Mouse (Mus musculus): ENCODE results near the gene Tmem242.

Gene Tmem242

DNA sequence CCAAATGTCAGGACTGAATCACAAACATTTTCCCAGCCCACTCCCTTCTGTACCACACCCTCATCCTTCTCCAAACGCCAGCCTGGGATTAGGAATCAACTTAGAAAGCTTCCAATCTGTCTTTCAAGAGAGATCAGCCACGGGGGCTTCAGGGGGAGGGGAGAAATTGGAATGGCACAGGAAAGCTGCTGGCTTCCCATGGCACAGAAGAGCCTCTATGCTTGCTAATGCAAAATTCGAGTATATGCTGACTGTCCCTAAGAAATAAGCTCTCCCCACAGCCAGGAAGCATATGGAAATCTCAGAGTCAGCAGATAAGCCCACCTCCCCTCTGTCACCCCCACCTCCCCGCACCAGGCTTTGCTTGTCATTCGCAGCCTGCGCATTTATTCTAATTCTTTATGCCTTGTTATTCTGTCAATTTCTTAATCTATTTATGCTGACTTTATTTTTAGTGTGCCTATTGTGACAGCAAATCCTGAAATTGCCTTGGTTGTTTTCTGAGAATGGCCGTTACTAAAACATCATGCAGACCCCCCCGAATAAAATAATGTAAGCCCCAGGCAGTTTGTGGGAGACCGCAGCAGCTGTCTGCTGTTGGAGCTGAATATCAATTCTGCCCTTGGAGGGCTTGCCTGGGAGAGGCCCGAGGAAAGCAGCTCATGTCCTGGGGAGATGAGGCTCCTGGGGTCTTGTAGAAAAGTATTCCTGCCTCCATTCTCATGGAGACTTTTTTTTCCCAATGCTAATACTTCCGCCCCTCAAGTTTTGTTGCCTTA lies 62.7 kb downstream of the Tmem242 start:
- no peak for DNase-seq (ENCODE audit: low spot score in 2 of 2)

DNA sequence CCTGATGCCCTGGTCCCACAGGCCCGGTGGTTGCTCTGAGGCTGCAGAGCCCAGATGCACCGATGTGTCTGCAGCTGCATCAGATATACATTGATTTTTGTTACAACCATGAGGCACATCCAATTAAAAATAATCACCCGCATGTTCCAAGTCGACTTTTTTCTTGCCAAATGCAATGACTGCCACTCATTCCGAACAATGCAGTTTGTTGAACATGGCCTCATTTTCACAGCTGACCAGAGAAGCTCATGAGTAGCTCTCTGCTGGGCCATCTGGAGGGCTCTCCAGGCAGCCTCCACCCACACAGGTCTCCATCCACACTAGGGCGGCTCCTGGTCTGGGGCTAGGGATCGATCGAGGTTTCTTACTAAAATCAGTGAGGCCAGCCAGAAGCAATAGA lies 67.1 kb downstream of the Tmem242 start:
- DNase-seq (ENCODE audit: low spot score in 2 of 2): no peak

DNA sequence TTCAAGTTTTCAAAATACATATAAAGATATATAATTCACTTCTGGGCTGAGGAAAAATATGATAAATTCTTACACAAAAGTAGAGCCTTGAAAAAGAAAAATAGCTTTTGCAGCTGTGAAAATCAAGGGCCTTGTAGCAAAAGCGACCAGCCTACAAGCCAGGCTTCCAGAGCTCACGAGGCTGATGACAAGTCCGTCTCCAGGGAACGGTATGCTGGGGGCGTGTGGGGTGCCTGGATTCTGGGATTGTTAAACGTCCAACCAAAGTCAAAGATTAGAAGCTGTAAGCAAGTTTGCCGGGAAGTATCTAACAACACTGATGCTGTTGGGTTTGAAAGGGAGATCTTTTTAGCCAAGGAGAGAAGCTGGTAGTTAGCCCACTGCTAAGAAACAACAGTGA lies 68.5 kb downstream of the Tmem242 start:
- DNase-seq (ENCODE audit: low spot score in 2 of 2): no peak

DNA sequence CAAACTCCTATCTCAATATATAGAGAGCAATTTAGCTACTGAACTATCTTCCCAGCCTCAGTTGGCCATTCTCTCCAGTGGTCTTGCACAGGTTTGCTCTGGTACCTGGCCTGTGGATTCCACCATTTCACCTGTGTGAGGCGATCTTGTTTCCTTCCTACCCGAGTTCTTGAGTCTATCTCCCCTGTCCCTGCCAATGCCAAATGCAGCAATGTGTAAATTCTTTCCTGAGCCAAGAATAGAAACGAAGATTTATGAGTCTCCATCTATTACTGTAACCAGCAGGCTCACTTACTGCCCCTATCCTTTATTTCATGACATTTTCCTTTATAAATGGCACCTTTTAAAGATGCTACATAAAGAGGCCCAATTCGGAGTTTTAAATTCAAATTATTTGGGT lies 69.0 kb downstream of the Tmem242 start:
- no peak for DNase-seq (ENCODE audit: low spot score in 2 of 2)

DNA sequence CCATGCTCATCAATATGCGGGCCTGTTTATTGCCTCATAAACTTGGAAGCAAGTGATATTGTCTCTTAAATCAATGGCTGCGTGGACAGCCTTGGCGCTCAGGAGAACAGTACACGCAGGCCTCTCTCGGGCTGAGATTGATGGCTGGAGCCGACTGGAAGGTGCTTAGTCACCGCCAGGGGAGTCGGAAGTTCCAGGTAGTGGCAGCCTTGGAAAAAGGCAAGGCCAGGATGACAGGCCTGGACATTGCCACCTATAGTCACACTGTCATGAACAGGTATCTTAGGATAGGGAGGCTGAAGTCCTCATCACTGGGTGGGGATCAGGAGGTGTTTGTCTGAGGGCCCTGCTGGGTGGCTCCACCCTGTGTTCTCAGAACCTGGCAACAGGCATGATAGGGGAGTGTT lies 74.1 kb downstream of the Tmem242 start:
- DNase-seq (ENCODE audit: low spot score in 2 of 2): no peak

Data from spleen, postnatal 10 days (tissue).